Mouse (Mus musculus) kidney, postnatal 25 days (tissue): ENCODE data around the gene Tmigd3.

Source experiments
- DNase-seq, 2 experiments: peaks; one replicate each; pipeline ENCODE4 v3.0.0; 2021; ENCODE audit warnings: mixed read lengths in 2 of 2

Tmigd3 gene

GRCm38 (mm10) chr3:105870558-105870957 is at the start of gene Tmigd3, which contains the start of gene Adora3:
TSS of gene Tmigd3 (plus strand) at chr3:105870903.
TSS of gene Adora3 (plus strand) at chr3:105870858.
- no peak for DNase-seq

- DNase-seq = no peak
These were observed 49.2 kb upstream of the Tmigd3 start for GRCm38 (mm10) chr3:105821504-105821903.

GRCm38 (mm10) chr3:105823609-105824008 is 47.1 kb upstream of the Tmigd3 start:
- DNase-seq = no peak

GRCm38 (mm10) chr3:105824103-105824502 is 46.6 kb upstream of the Tmigd3 start:
- DNase-seq = no peak

GRCm38 (mm10) chr3:105824704-105825103 is 46.0 kb upstream of the Tmigd3 start:
- DNase-seq = no peak

- peak; percentile 55 to 68 for DNase-seq
These were observed 45.1 kb upstream of the Tmigd3 start for GRCm38 (mm10) chr3:105825501-105826161.

GRCm38 (mm10) chr3:105831584-105831983 is 39.1 kb upstream of the Tmigd3 start:
- no peak for DNase-seq

- DNase-seq = no peak
These were observed 34.8 kb upstream of the Tmigd3 start for GRCm38 (mm10) chr3:105835875-105836274.

GRCm38 (mm10) chr3:105836883-105837282 is 33.8 kb upstream of the Tmigd3 start:
- DNase-seq = no peak

- DNase-seq = no peak
These were observed 32.0 kb upstream of the Tmigd3 start for GRCm38 (mm10) chr3:105838655-105839054.

GRCm38 (mm10) chr3:105839836-105840235 is 30.9 kb upstream of the Tmigd3 start:
- DNase-seq = no peak

- DNase-seq = no peak
These were observed 24.2 kb upstream of the Tmigd3 start for GRCm38 (mm10) chr3:105846294-105847069.

- DNase-seq = no peak
These were observed 16.9 kb upstream of the Tmigd3 start for GRCm38 (mm10) chr3:105853781-105854180.

GRCm38 (mm10) chr3:105854786-105855185 is 15.9 kb upstream of the Tmigd3 start:
- no peak for DNase-seq

GRCm38 (mm10) chr3:105857513-105857912 is 13.2 kb upstream of the Tmigd3 start:
- no peak for DNase-seq

- DNase-seq = no peak
These were observed 8.8 kb upstream of the Tmigd3 start for GRCm38 (mm10) chr3:105861747-105862366.

- DNase-seq = no peak
These were observed 6.6 kb upstream of the Tmigd3 start for GRCm38 (mm10) chr3:105864123-105864522.

GRCm38 (mm10) chr3:105865122-105865521 is 5.6 kb upstream of the Tmigd3 start:
- no peak for DNase-seq

GRCm38 (mm10) chr3:105868135-105868534 is 2.6 kb upstream of the Tmigd3 start:
- peak; percentile 84 to 85 for DNase-seq

GRCm38 (mm10) chr3:105872034-105872433 is 1.3 kb downstream of the Tmigd3 start:
- DNase-seq = peak; percentile 42 to 68

GRCm38 (mm10) chr3:105872579-105872978 is 1.9 kb downstream of the Tmigd3 start:
- no peak for DNase-seq

- no peak for DNase-seq
These were observed 3.0 kb downstream of the Tmigd3 start for GRCm38 (mm10) chr3:105873451-105874445.
